Mouse (Mus musculus) limb, embryonic 15.5 days (tissue): ENCODE results near the gene Akr1b10. TPM values are rescaled to one million over a fixed set of nuclear protein-coding genes. Genes with fewer than 3 reads are reported as not detected.
"Not testable (repeated sequence)": the region's sequence is repeated elsewhere in the genome, so short reads cannot be mapped to it uniquely, and the experiment has no call there.

Source experiments
- ATAC-seq: fragments of 200-750 bp; cut with Nextera tagmentation; 2 replicates; pipeline ENCODE4 v1.8.0; 2017; ENCODE audit warnings: low read depth, moderate TSS enrichment; ENCODE audit not compliant: insufficient number of reproducible peaks, low FRiP score, low TSS enrichment
- H3K27ac ChIP-seq: fragments of 300-500 bp; sonication (generic); 2 replicates; pipeline ENCODE4 v1.5.1; 2015; ENCODE audit warnings: moderate library complexity, mild to moderate bottlenecking, inconsistent platforms
- H3K27me3 ChIP-seq: fragments of 300-500 bp; sonication (generic); 2 replicates; pipeline ENCODE4 v1.6.1; 2015; ENCODE audit warnings: inconsistent platforms
- H3K36me3 ChIP-seq: fragments of 300-500 bp; sonication (generic); 2 replicates; pipeline ENCODE4 v1.6.1; 2015; ENCODE audit warnings: inconsistent platforms
- H3K4me1 ChIP-seq: fragments of 300-500 bp; sonication (generic); 2 replicates; pipeline ENCODE4 v1.6.1; 2015; ENCODE audit warnings: inconsistent platforms
- H3K4me2 ChIP-seq: fragments of 300-500 bp; sonication (generic); 2 replicates; pipeline ENCODE4 v1.6.1; 2015; ENCODE audit warnings: mild to moderate bottlenecking, inconsistent platforms
- H3K4me3 ChIP-seq: fragments of 300-500 bp; sonication (generic); 2 replicates; pipeline ENCODE4 v1.5.1; 2015; ENCODE audit warnings: mild to moderate bottlenecking, inconsistent platforms
- H3K9ac ChIP-seq: fragments of 300-500 bp; sonication (generic); 2 replicates; pipeline ENCODE4 v1.6.1; 2015; ENCODE audit warnings: inconsistent platforms
- H3K9me3 ChIP-seq: fragments of 300-500 bp; sonication (generic); 2 replicates; pipeline ENCODE4 v1.6.1; 2016; ENCODE audit warnings: inconsistent platforms
- WGBS: fragments of 180-500 bp; shearing (Covaris S2); methylation state at CpG from one replicate; pipeline ENCODE4 v1.1.7; 2015; 5-methylcytosine and 5-hydroxymethylcytosine counted together
- polyA plus RNA-seq: library from polyadenylated mRNA; unstranded; fragments of >200 nt; fragmentation: Nextera tagmentation; extraction: Ambion mirVana; gene quantifications from 2 replicates; pipeline ENCODE4 v1.2.1, GENCODE M21; 2015

The Akr1b10 gene
- polyA plus RNA-seq, 1 experiment from 2014 or later = 10.0 TPM

DNA sequence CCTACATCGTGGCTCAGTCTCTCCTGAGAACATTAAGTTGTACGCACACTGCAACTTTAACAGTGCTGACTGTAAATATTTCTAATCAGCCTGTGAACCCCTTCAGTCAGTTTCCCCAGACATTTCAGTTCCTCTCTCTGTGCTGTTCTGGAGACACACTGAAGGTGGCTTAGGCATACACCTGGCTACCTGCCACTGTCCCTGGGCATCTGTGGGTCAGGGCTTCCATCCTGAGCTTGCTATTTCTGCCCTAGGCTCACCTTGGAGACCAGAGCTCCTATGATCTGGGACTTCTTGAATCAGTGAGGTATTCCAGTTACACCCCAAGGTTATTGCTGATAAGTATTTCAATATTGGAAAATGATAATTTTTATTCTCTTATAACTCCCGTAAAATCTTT is 31.6 kb upstream of the Akr1b10 start:
- Histone ChIP-seq H3K4me1 (peaks cover 14% of the 10 kb centered on the region; the same call in 1 of the 2 replicates), H3K27ac (no peak overlapping the region), H3K27me3 (no peaks in the 10 kb centered on the region), H3K9me3 (no peaks in the 10 kb centered on the region), H3K9ac (no peak overlapping the region), H3K4me3 (no peak overlapping the region), H3K36me3 (no peaks in the 10 kb centered on the region), H3K4me2 (no peak overlapping the region)
- 82% methylated on average over 3 of the region's 3 CpGs for WGBS
- ATAC-seq = no peak

DNA sequence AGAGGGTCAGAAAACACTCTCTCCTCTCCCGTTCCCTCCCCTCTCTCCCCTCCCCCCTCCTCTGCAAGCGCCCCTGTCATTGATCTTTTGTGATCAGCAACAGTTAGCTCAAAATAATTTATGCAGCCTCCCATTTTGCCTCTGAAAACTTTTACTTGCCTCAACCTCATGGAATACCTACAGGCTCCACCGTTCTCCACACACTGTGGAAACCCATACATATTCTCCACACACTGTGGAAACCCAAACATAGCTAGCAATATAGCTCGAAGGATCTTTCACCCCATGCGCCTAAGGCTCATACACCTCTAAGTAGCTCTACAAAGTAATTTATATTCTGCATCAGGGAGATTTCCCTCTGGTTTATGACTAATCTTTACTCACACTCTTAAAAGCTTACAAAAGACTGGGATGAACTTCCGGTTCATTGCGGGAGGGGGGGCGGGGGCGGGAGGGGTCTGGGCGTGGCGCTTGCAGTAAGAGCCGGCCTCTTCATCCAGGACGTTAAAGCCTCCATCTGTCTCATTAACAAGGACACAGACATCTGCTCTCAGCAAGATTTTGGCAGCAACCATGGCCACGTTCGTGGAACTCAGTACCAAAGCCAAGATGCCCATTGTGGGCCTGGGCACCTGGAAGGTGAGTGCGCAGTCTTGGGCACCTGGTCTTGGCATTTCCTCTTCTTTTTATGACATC is 30.2 kb upstream of the Akr1b10 start, which contains the start of gene Akr1b8:
TSS of gene Akr1b8 (plus strand) at position 462 of the 696 bp plus-strand sequence.
- H3K4me3 ChIP-seq = peak within 1 kb of the TSS; percentile 22
- peak within 1 kb of the TSS; percentile 81 for H3K27ac ChIP-seq
- ATAC-seq = peak; percentile 21; the same call in 1 of the 2 replicates
- H3K27me3 ChIP-seq = no peaks in the 10 kb centered on the region
- H3K4me1 ChIP-seq = peaks cover 14% of the 10 kb centered on the region; the same call in 1 of the 2 replicates
- H3K9ac ChIP-seq = no peak within 1 kb of the TSS
- peak within 1 kb of the TSS; percentile 45 for H3K4me2 ChIP-seq
- WGBS = 11% methylated on average over 16 of the region's 16 CpGs
- H3K36me3 ChIP-seq = no peaks in the 10 kb centered on the region
- no peaks in the 10 kb centered on the region for H3K9me3 ChIP-seq

DNA sequence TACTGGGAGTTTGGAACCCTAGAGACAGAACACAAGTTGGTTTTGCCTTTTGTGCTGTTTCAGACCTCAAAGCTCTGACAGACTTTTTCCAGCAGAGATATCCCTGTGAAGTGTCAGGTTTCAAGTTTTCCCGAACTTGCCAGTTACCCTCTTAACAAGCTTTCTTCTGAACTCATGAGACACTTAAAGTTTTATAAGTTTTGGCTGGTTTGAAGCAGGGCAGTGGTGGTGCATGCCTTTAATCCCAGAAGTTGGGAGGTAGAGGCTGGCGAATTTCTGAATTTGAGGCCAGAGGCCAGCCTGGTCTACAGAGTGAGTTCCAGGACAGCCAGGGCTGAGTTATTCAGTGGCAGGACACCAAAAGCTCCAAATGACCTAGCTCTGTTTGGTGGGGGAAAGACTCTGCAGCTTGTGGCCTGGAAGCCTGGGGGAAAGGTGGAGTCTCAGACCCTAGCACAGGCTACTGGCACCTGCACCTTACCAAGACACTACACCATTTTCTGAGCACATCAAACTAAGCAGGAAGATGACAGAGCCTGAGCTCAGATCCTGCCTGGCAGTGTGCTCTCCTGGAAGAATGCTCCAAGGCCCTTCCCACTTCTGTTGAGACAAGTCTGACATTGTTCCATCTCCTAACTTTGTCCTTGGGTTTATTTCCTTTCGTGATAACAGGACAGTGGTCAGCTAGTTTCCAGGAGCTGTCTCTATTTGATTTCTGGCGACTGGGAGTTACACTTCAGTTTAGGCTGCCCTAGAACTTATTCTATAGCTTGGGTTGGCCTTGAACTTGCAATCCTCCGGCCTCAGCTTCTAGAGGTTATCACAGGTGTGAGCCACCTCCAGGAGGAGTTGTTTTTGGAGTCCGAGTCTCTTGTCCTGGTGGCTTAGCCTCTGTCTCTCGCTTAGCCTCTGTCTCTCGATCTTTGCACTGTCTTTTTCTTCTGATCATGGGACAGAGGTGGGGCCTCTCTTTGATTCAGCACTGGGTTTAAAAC is 29.4 kb upstream of the Akr1b10 start:
- no peak overlapping the region; the same call in 1 of the 2 replicates for H3K4me3 ChIP-seq
- peak overlapping the region; percentile 81 for H3K27ac ChIP-seq
- no peaks in the 10 kb centered on the region for H3K36me3 ChIP-seq
- H3K9me3 ChIP-seq = no peaks in the 10 kb centered on the region
- WGBS = 64% methylated on average over 8 of the region's 8 CpGs
- H3K4me2 ChIP-seq = peak overlapping the region; percentile 45
- ATAC-seq = peak; percentile 61; the same call in 1 of the 2 replicates
- H3K27me3 ChIP-seq = no peaks in the 10 kb centered on the region
- H3K4me1 ChIP-seq = peaks cover 14% of the 10 kb centered on the region; the same call in 1 of the 2 replicates
- no peak overlapping the region for H3K9ac ChIP-seq

DNA sequence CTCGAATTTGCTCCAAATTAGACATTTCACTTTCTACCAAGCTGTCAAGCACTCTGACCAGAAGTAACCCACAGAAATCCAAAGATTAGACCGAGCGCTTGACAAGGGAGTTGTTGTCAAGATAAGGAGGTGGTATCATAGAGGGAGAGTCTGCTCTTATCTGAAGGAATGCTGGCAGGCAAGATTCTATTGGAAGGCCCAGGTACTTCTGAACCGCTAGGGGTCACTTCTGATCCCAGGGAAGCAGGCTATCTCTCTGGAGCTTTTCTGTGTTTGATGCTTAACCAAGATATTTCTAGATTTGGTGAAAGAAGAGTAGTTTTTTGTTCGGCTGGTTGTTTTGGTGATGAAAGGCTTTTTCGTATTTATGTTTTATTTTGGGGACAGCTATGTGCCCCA is 28.7 kb upstream of the Akr1b10 start:
- no peak overlapping the region for H3K27ac ChIP-seq
- no peak overlapping the region for H3K4me2 ChIP-seq
- no peaks in the 10 kb centered on the region for H3K36me3 ChIP-seq
- no peaks in the 10 kb centered on the region for H3K27me3 ChIP-seq
- peaks cover 14% of the 10 kb centered on the region; the same call in 1 of the 2 replicates for H3K4me1 ChIP-seq
- no peak overlapping the region for H3K4me3 ChIP-seq
- H3K9ac ChIP-seq = no peak overlapping the region
- no peak for ATAC-seq
- 77% methylated on average over 6 of the region's 6 CpGs for WGBS
- no peaks in the 10 kb centered on the region for H3K9me3 ChIP-seq

DNA sequence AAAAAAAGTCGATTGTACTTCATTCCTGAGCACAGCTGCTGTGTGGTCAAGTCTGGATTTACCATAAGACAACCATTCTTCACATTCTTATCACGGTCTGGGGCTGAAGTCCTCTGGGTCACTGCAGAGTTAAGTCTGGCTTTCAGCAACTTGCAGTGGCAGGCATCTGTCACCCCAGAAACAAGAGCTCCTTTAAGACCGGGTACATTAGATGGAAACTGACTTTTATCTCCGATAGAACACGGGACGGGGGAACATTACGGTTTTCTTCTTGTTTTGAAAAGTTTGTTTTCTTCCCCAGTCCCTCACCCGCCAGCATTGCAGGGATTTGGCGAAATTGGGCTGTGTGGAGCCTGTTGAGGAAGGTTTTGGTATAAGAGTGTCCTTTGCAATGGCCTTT is 28.2 kb upstream of the Akr1b10 start:
- ATAC-seq = no peak
- Histone ChIP-seq H3K4me3 (no peak overlapping the region), H3K4me2 (no peak overlapping the region), H3K9me3 (no peaks in the 10 kb centered on the region), H3K36me3 (no peaks in the 10 kb centered on the region), H3K27me3 (no peaks in the 10 kb centered on the region), H3K9ac (no peak overlapping the region), H3K27ac (no peak overlapping the region), H3K4me1 (peaks cover 14% of the 10 kb centered on the region; the same call in 1 of the 2 replicates)
- WGBS = 76% methylated on average over 9 of the region's 9 CpGs

DNA sequence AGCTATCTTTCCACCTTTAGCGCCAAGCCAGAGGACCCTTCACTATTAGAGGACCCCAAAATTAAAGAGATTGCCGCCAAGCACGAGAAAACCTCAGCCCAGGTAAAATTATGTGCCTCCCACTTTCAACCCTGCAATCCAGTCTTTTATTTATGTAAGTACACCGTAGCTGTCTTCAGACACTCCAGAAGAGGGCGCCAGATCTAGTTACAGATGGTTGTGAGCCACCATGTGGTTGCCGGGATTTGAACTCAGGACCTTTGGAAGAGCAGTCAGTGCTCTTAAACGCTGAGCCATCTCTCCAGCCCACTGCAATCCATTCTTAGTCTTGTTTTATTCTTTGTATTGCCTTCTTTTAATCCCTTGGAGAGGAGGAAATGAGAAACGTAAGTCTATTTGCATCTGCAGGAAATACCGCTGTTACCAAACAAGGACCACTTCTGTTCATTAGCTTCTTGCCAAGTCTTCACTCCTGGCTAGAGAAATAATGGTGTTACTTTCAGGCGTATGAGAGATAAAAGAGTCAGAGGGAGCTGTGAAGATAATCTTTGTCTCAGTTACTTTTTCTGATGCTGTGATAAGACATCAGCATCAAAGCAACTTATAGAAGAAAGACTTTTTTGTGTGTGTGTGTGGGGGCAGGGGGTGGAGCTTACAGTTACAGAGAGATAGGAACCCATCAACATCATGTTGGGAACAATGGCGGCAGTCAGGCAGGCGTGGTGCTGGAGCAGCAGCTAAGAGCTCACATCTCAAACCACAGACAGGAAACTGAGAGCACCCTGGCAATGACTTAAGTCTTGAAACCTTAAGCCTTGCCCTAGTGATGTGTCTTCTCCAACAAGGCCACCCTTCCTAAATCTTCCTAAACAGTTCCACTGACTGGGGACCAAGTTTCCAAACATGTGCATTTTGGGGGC is 19.5 kb upstream of the Akr1b10 start:
- WGBS = 87% methylated on average over 12 of the region's 12 CpGs
- ATAC-seq = no peak
- Histone ChIP-seq H3K27me3 (no peaks in the 10 kb centered on the region), H3K4me1 (0 out of 2 replicates have a peak, but pooled peaks cover 5% of the 10 kb centered on the region), H3K4me2 (no peak overlapping the region), H3K9me3 (no peaks in the 10 kb centered on the region), H3K27ac (no peak overlapping the region), H3K9ac (no peak overlapping the region), H3K4me3 (no peak overlapping the region), H3K36me3 (no peaks in the 10 kb centered on the region)

DNA sequence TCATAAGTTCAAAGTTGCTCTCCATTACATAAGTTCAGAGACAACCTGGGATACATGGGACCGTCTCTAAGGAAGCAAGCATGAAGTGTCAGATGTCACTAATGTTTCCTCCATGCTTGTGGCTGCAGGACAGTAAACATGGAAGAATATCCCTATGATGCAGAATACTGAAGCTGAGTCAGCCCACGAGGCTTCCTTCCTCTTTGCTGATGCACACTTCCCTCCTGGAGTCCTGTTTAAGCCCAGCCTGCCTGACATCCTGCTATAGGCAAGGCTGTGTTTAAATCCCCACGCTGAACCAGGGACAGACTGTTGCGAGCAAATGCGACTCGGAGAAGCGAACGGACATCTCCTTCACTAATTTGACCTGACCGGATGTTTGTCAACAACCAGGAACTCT is 16.0 kb upstream of the Akr1b10 start:
- H3K4me1 ChIP-seq = peaks cover 8% of the 10 kb centered on the region; the same call in 1 of the 2 replicates
- no peaks in the 10 kb centered on the region for H3K9me3 ChIP-seq
- no peak overlapping the region for H3K27ac ChIP-seq
- no peak for ATAC-seq
- no peak overlapping the region for H3K4me3 ChIP-seq
- no peak overlapping the region for H3K4me2 ChIP-seq
- no peaks in the 10 kb centered on the region for H3K36me3 ChIP-seq
- 78% methylated on average over 9 of the region's 9 CpGs for WGBS
- H3K27me3 ChIP-seq = no peaks in the 10 kb centered on the region
- H3K9ac ChIP-seq = no peak overlapping the region

DNA sequence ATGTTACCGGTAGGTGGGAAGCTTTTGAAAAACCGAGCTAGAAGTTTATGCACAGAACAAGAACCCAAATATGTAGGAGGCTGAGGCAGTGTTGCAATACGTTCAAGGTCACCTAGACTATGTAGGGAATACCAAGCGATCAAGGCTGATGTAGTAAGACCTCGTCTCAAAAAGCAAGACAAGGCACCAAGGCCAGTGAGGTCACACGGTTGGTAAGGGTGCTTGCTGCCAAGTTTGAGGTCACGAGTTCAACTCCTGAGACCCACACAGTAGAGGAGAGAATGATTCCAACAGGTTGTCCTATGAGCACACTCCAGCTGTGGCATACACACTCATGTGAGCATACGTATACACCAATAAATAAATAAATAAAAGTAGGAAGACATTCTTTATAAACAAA is 13.9 kb upstream of the Akr1b10 start:
- no peak overlapping the region for H3K27ac ChIP-seq
- no peaks in the 10 kb centered on the region for H3K36me3 ChIP-seq
- peaks cover 8% of the 10 kb centered on the region; the same call in 1 of the 2 replicates for H3K4me1 ChIP-seq
- H3K9me3 ChIP-seq = no peaks in the 10 kb centered on the region
- no peak overlapping the region for H3K4me3 ChIP-seq
- H3K4me2 ChIP-seq = no peak overlapping the region
- ATAC-seq = no peak
- no peak overlapping the region for H3K9ac ChIP-seq
- no peaks in the 10 kb centered on the region for H3K27me3 ChIP-seq
- WGBS = 82% methylated on average over 8 of the region's 8 CpGs

DNA sequence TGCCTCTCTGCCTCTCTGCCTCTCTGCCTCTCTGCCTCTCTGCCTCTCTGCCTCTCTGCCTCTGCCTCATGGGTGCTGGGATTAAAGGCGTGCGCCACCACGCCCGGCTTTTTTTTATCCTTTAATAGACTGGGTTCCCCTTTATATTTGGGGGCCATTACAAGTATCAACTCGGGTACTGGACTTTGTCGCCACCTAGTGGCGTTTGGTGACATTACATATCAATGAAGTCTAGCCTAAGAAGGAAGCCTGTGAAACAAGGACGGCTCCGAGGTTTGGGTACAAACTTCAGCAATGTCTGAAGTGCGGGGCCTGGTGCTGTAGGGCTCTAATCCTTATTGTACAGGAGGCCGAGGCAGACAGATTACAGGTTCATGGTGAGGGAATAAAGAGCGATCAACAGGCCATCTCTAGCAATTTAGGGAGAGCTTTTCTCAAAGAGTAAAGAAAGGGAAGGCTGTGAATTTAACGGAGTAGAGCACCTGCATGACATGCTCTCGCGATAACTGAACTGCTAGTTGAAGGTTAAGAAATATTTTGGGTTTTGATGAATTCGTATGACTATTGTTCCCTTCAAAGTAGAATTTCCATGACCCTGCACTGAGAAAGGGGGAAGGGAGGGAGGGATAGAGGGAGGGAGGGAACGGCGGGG is 12.2 kb upstream of the Akr1b10 start:
- Histone ChIP-seq H3K4me1 (peaks cover 8% of the 10 kb centered on the region; the same call in 1 of the 2 replicates), H3K27ac (no peak overlapping the region), H3K9ac (no peak overlapping the region), H3K9me3 (no peaks in the 10 kb centered on the region), H3K36me3 (no peaks in the 10 kb centered on the region), H3K4me3 (no peak overlapping the region; the same call in 1 of the 2 replicates), H3K27me3 (no peaks in the 10 kb centered on the region), H3K4me2 (peak overlapping the region; percentile 26; the same call in 1 of the 2 replicates)
- WGBS = 22% methylated on average over 18 of the region's 18 CpGs
- ATAC-seq = no peak

DNA sequence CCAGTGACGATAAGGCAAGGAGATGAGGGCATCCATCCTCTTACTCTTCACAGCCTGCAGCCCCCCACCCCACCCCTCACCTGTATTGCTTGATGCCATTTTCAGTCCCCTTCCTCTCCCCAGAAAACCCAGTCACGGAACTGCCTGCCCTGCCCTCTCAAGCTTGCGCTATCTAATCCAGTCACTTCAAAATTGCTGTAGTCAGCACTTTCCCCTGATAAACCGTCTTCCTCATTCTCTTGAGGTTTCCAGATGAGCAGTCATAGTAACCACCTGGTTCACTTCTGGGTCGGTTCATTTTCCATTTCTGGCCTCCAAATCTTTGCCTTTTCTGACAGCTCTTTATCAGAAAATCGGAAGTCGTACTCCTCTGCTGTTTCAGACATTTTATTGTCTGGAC is 10.2 kb upstream of the Akr1b10 start:
- no peaks in the 10 kb centered on the region for H3K9me3 ChIP-seq
- H3K27me3 ChIP-seq = no peaks in the 10 kb centered on the region
- no peak for ATAC-seq
- WGBS = 78% methylated on average over 7 of the region's 7 CpGs
- peaks cover 5% of the 10 kb centered on the region; the same call in 1 of the 2 replicates for H3K4me1 ChIP-seq
- H3K9ac ChIP-seq = no peak overlapping the region
- no peak overlapping the region for H3K4me3 ChIP-seq
- no peaks in the 10 kb centered on the region for H3K36me3 ChIP-seq
- H3K27ac ChIP-seq = no peak overlapping the region
- no peak overlapping the region for H3K4me2 ChIP-seq

DNA sequence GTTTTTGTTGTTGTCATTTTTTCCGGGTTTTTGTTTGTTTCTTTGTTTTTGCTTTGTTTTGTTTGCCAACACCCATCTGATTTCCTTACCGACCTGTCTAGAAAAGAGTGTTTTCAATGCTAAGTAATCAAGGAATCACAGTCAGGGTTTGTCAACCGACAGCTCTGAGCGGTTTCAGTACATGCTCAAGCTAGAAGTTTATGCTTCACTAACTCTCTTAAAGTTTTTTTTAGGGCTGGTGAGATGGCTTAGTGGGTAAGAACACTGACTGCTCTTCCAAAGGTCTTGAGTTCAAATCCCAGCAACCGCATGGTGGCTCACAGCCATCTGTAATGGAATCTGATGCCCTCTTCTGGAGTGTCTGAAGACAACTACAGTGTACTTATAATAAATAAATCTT is 8.1 kb upstream of the Akr1b10 start:
- not testable (repeated sequence) for H3K4me1 ChIP-seq, H3K4me3 ChIP-seq, H3K4me2 ChIP-seq, ATAC-seq, H3K36me3 ChIP-seq, H3K27ac ChIP-seq, H3K9me3 ChIP-seq, H3K27me3 ChIP-seq, H3K9ac ChIP-seq
- WGBS = 80% methylated on average over 5 of the region's 5 CpGs
